Mouse (Mus musculus): ENCODE data around the gene Nmt1.

DNA sequence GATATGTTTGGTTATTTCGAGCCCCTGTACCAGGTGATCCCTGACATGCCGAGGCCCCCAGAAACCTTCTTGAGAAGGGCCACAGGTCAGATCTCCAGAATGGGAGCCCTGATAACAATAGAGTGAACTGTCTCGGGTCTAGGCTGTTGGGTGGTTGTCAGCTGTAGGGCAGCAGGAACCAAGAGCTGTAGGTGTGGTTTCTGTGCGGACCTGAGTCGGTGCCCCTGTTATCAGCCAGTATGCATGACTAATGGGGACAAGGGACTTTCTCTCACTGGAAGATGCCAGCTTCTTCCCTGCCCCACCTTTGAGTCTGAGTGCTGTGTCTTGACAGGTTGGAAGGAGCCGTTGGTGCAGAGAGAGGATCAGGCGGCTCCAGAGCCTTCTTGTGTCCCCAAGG is 76.5 kb downstream of the Nmt1 start:
- no peak for TF ChIP-seq CTCF (IDR thresholded peaks at IDR 0.05; ENCODE audit: low read depth)
- TF ChIP-seq EP300 (IDR thresholded peaks at IDR 0.05; ENCODE audit: low read depth) = peak; percentile 50; the same call in 1 of the 2 replicates

All from liver, embryonic 14.5 days (tissue).